Mouse (Mus musculus) adrenal gland, postnatal 4 days (tissue): ENCODE data around the gene Spocd1. TPM values are rescaled to one million over a fixed set of nuclear protein-coding genes. Genes with fewer than 3 reads are reported as not detected.

Experiments
- DNase-seq, 2 experiments: peaks; one replicate each; pipeline ENCODE4 v3.0.0; 2021 to 2022; ENCODE audit warnings: low spot score in 2 of 2, mixed read lengths in 2 of 2
- total RNA-seq, 2 experiments: library from RNA; stranded (reverse); gene quantifications; 2 replicates each; pipeline ENCODE4 v1.2.3; 2021

Gene Spocd1
- total RNA-seq, 2 experiments from 2014 or later, result 0.62 to 0.64 TPM

- no peak for DNase-seq
These were observed 41.8 kb downstream of the Spocd1 start for GRCm38 (mm10) chr4:129970861-129971260.

GRCm38 (mm10) chr4:129971989-129972388, 42.9 kb downstream of the Spocd1 start:
- no peak for DNase-seq

- DNase-seq, result no peak
These were observed 45.2 kb downstream of the Spocd1 start for GRCm38 (mm10) chr4:129974285-129974684.

GRCm38 (mm10) chr4:129977256-129977655, 48.2 kb downstream of the Spocd1 start:
- no peak for DNase-seq

- DNase-seq, result no peak
These were observed 49.2 kb downstream of the Spocd1 start for GRCm38 (mm10) chr4:129978227-129978626.

- DNase-seq, result no peak
These were observed 49.9 kb downstream of the Spocd1 start for GRCm38 (mm10) chr4:129978930-129979329.

GRCm38 (mm10) chr4:129981657-129982056, 52.6 kb downstream of the Spocd1 start:
- no peak for DNase-seq

GRCm38 (mm10) chr4:129983046-129983445, 54.0 kb downstream of the Spocd1 start:
- no peak for DNase-seq

- DNase-seq, result peak; percentile 30 to 54
These were observed 54.8 kb downstream of the Spocd1 start for GRCm38 (mm10) chr4:129983764-129984420.

GRCm38 (mm10) chr4:129984421-129985061, 55.5 kb downstream of the Spocd1 start, which contains the start of gene Adgrb2:
Gene Adgrb2, plus strand, starts transcription at chr4:129984870.
- DNase-seq, result no peak

- DNase-seq, result no peak
These were observed 56.2 kb downstream of the Spocd1 start for GRCm38 (mm10) chr4:129985161-129985670.

- DNase-seq, result peak; percentile 36 to 44
These were observed 56.8 kb downstream of the Spocd1 start for GRCm38 (mm10) chr4:129985671-129986441.

GRCm38 (mm10) chr4:129987825-129988504, 58.9 kb downstream of the Spocd1 start:
- peak; percentile 27 to 49 for DNase-seq

- no peak for DNase-seq
These were observed 60.9 kb downstream of the Spocd1 start for GRCm38 (mm10) chr4:129989925-129990324.

- no peak for DNase-seq
These were observed 63.7 kb downstream of the Spocd1 start for GRCm38 (mm10) chr4:129992720-129993119.

GRCm38 (mm10) chr4:129993213-129993612, 64.2 kb downstream of the Spocd1 start:
- no peak for DNase-seq

GRCm38 (mm10) chr4:129993944-129994695, 65.1 kb downstream of the Spocd1 start:
- peak in 1 of 2 experiments; percentile 52 for DNase-seq

GRCm38 (mm10) chr4:129994728-129995127, 65.7 kb downstream of the Spocd1 start:
- DNase-seq, result no peak

GRCm38 (mm10) chr4:129995255-129995654, 66.2 kb downstream of the Spocd1 start:
- DNase-seq, result no peak

- no peak for DNase-seq
These were observed 67.0 kb downstream of the Spocd1 start for GRCm38 (mm10) chr4:129996015-129996414.
